Mouse (Mus musculus): ENCODE measurements around the gene Adora1.

DNA sequence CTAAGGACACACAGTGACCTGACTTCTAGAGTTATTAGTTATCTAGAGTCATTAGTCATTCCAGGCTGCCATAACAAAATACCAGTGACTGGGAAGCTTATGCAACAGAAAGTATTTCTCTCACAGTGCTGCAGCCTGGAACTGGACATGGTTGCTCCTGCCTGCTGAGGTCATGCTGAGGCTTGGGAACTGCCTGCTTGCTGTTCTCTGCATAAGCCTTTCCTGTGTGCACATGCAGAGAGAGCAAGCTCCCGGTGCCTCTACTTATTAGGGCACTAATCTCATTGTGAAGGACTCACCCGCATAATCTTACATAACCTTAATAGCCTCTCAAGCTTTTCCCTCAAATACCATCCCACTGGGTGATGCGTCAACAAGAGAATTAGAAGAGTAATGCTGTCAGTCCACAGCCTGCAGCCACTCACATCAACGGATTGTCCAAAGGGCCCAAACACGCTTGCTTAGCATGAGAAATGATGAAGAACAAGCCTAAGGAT lies 37.6 kb upstream of the Adora1 start:
- TF ChIP-seq CTCF (IDR thresholded peaks at IDR 0.05; ENCODE audit: insufficient read depth, low read length) (no peak), POLR2A (IDR thresholded peaks at IDR 0.05; ENCODE audit: borderline replicate concordance, extremely low read depth, low read depth, low read length) (no peak)
